Mouse (Mus musculus) midbrain, embryonic 13.5 days (tissue): Measurements from ENCODE around the gene Gm10135. TPM values are rescaled to one million over a fixed set of nuclear protein-coding genes. Genes with fewer than 3 reads are reported as not detected.

Experiments
- ATAC-seq: fragments of 200-750 bp; cut with Nextera tagmentation; 2 replicates; pipeline ENCODE4 v1.8.0; 2017; ENCODE audit warnings: mild to moderate bottlenecking, moderate TSS enrichment, moderate library complexity
- H3K27ac ChIP-seq: fragments of 300-500 bp; sonication (generic); 2 replicates; pipeline ENCODE4 v1.5.1; 2015; ENCODE audit warnings: inconsistent platforms, mild to moderate bottlenecking, moderate library complexity
- H3K27me3 ChIP-seq: fragments of 300-500 bp; sonication (generic); 2 replicates; pipeline ENCODE4 v1.6.1; 2015; ENCODE audit warnings: mild to moderate bottlenecking, inconsistent platforms
- H3K36me3 ChIP-seq: fragments of 300-500 bp; sonication (generic); 2 replicates; pipeline ENCODE4 v1.6.1; 2015; ENCODE audit warnings: mild to moderate bottlenecking, inconsistent platforms
- H3K4me1 ChIP-seq: fragments of 300-500 bp; sonication (generic); replicated peaks from 2 replicates; pipeline ENCODE4 v1.6.1; 2015; ENCODE audit warnings: inconsistent platforms
- H3K4me2 ChIP-seq: fragments of 300-500 bp; sonication (generic); replicated peaks from 2 replicates; pipeline ENCODE4 v1.6.1; 2015; ENCODE audit warnings: moderate library complexity, mild to moderate bottlenecking, inconsistent platforms
- H3K4me3 ChIP-seq: fragments of 300-500 bp; sonication (generic); replicated peaks from 2 replicates; pipeline ENCODE4 v1.5.1; 2015; ENCODE audit warnings: mild to moderate bottlenecking, inconsistent platforms
- H3K9ac ChIP-seq: fragments of 300-500 bp; sonication (generic); replicated peaks from 2 replicates; pipeline ENCODE4 v1.6.1; 2015; ENCODE audit warnings: mild to moderate bottlenecking, inconsistent platforms
- H3K9me3 ChIP-seq: fragments of 300-500 bp; sonication (generic); 2 replicates; pipeline ENCODE4 v1.6.1; 2016; ENCODE audit warnings: mild to moderate bottlenecking, inconsistent platforms
- WGBS: fragments of 180-500 bp; shearing (Covaris S2); methylation state at CpG from one replicate; pipeline ENCODE4 v1.1.7; 2015; 5-methylcytosine and 5-hydroxymethylcytosine counted together
- polyA plus RNA-seq: library from polyadenylated mRNA; unstranded; fragments of >200 nt; fragmentation: Nextera tagmentation; extraction: Ambion mirVana; gene quantifications from 2 replicates; pipeline ENCODE4 v1.2.1, GENCODE M21; 2015

The Gm10135 gene
- polyA plus RNA-seq, 1 experiment from 2014 or later = not detected

DNA sequence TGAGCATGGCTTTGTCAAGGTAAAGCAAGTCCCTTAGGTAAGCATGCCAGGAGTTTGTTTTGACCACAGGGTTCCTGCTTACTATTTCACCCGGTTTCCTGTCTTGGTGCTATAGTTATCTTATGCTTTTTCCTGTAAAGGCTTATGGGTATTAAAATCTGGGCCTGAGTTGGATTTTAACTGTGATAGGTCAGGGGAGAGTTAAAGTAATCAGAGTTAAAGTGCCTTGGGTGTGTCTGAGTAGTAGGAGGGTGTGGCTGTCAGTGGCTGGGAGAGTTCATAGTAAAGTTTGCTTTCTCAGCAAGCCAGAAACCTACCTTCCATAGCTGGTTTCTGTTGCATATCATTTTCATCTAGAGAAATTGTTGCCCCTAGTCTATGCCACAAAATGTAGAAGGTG, 57.7 kb downstream of the Gm10135 start:
- H3K27ac ChIP-seq = no peak overlapping the region
- peak overlapping the region; percentile 72 for H3K4me2 ChIP-seq
- no peaks in the 10 kb centered on the region for H3K27me3 ChIP-seq
- H3K9me3 ChIP-seq = no peaks in the 10 kb centered on the region
- peaks cover 31% of the 10 kb centered on the region for H3K4me1 ChIP-seq
- 68% methylated on average over 1 of the region's 1 CpGs for WGBS
- ATAC-seq = no peak
- peak overlapping the region; percentile 99; the same call in 1 of the 2 replicates for H3K9ac ChIP-seq
- peak overlapping the region; percentile 98 for H3K4me3 ChIP-seq
- no peaks in the 10 kb centered on the region for H3K36me3 ChIP-seq

DNA sequence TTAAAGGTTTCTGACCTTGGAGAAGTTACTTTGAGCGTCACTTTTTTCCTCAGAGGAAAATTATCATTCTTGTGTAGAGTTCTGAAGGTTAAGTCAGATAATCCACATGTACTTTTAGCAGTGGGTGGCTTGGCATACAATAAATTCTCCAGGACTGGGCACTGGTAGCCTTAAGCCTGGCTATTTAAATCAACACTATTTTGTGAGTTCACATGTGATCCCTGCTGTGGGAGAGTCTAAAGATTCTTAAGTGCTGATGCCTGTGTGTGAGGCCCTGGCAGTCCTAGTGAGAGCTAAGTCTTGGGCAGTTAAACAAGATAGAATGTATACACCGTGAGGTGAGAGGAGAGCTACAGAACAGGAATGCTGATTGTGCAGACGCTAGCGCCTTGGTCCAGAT, 58.5 kb downstream of the Gm10135 start:
- H3K4me1 ChIP-seq = peaks cover 31% of the 10 kb centered on the region
- H3K4me2 ChIP-seq = peak overlapping the region; percentile 72
- H3K27ac ChIP-seq = no peak overlapping the region
- ATAC-seq = no peak
- no peaks in the 10 kb centered on the region for H3K36me3 ChIP-seq
- 0 out of 2 replicates have a peak, but pooled peaks cover 3% of the 10 kb centered on the region for H3K27me3 ChIP-seq
- 39% methylated on average over 4 of the region's 4 CpGs for WGBS
- H3K4me3 ChIP-seq = peak overlapping the region; percentile 98
- H3K9me3 ChIP-seq = no peaks in the 10 kb centered on the region
- H3K9ac ChIP-seq = peak overlapping the region; percentile 99

Other genes starting within 250 kb of the Gm10135 start
- gene Txk, start 221.9 kb downstream of the Gm10135 start, polyA plus RNA-seq = 0.07 TPM in 1 of 2 replicates, not detected in the other
- gene Tec, start 106.2 kb downstream of the Gm10135 start, polyA plus RNA-seq = 4.0 and 5.1 TPM in 2 replicates
- gene Slain2, start 60.4 kb downstream of the Gm10135 start, polyA plus RNA-seq = 17.5 and 18.1 TPM in 2 replicates
- 19.4 and 28.6 TPM in 2 replicates for gene Slc10a4, start 32.2 kb upstream of the Gm10135 start, polyA plus RNA-seq